Mouse (Mus musculus): ENCODE measurements around the gene Mok. TPM values are rescaled to one million over a fixed set of nuclear protein-coding genes. Genes with fewer than 3 reads are reported as not detected.

Mok gene
- polyA plus RNA-seq, 1 experiment from 2014 or later: 11.4 TPM

- H3K27me3 ChIP-seq: no peaks in the 10 kb centered on the region
- H3K9ac ChIP-seq: no peak overlapping the region
- H3K9me3 ChIP-seq: no peaks in the 10 kb centered on the region
- 71% methylated on average over 5 of the region's 5 CpGs for WGBS
- no peaks in the 10 kb centered on the region for H3K4me1 ChIP-seq
- ATAC-seq (ENCODE audit: low FRiP score): no peak
- no peak overlapping the region for H3K4me2 ChIP-seq
- H3K4me3 ChIP-seq (replicated peaks): no peak overlapping the region
- peaks cover 16% of the 10 kb centered on the region for H3K36me3 ChIP-seq (replicated peaks)
- no peak overlapping the region for H3K27ac ChIP-seq
These were observed 64.9 kb downstream of the Mok start for GRCm38 (mm10) chr12:110775628-110776426.

GRCm38 (mm10) chr12:110771961-110772360, 68.8 kb downstream of the Mok start:
- Histone ChIP-seq H3K27me3 (no peaks in the 10 kb centered on the region), H3K27ac (no peak overlapping the region), H3K9ac (no peak overlapping the region), H3K4me2 (no peak overlapping the region), H3K36me3 (replicated peaks) (no peaks in the 10 kb centered on the region), H3K4me1 (0 out of 2 replicates have a peak, but pooled peaks cover 5% of the 10 kb centered on the region), H3K4me3 (replicated peaks) (no peak overlapping the region), H3K9me3 (no peaks in the 10 kb centered on the region)
- no peak for ATAC-seq (ENCODE audit: low FRiP score)
- WGBS: 98% methylated on average over 6 of the region's 6 CpGs

GRCm38 (mm10) chr12:110770479-110771247, 70.1 kb downstream of the Mok start:
- WGBS: 93% methylated on average over 10 of the region's 10 CpGs
- ATAC-seq (ENCODE audit: low FRiP score): no peak
- no peaks in the 10 kb centered on the region for H3K9me3 ChIP-seq
- no peaks in the 10 kb centered on the region for H3K36me3 ChIP-seq (replicated peaks)
- 0 out of 2 replicates have a peak, but pooled peaks cover 5% of the 10 kb centered on the region for H3K4me1 ChIP-seq
- H3K4me3 ChIP-seq (replicated peaks): no peak overlapping the region
- no peak overlapping the region for H3K9ac ChIP-seq
- H3K27me3 ChIP-seq: no peaks in the 10 kb centered on the region
- H3K4me2 ChIP-seq: no peak overlapping the region
- H3K27ac ChIP-seq: no peak overlapping the region

- Histone ChIP-seq H3K4me2 (no peak overlapping the region), H3K9ac (no peak overlapping the region), H3K4me1 (0 out of 2 replicates have a peak, but pooled peaks cover 5% of the 10 kb centered on the region), H3K36me3 (replicated peaks) (no peaks in the 10 kb centered on the region), H3K4me3 (replicated peaks) (no peak overlapping the region), H3K27me3 (no peaks in the 10 kb centered on the region), H3K9me3 (no peaks in the 10 kb centered on the region), H3K27ac (peak overlapping the region; percentile 27; the same call in 1 of the 2 replicates)
- ATAC-seq (ENCODE audit: low FRiP score): no peak
- WGBS: 80% methylated on average over 6 of the region's 6 CpGs
These were observed 71.0 kb downstream of the Mok start for GRCm38 (mm10) chr12:110769660-110770297.

GRCm38 (mm10) chr12:110768562-110768961, 72.2 kb downstream of the Mok start:
- Histone ChIP-seq H3K4me2 (no peak overlapping the region), H3K36me3 (replicated peaks) (no peaks in the 10 kb centered on the region), H3K9me3 (no peaks in the 10 kb centered on the region), H3K27me3 (no peaks in the 10 kb centered on the region), H3K4me3 (replicated peaks) (no peak overlapping the region), H3K27ac (no peak overlapping the region), H3K9ac (no peak overlapping the region), H3K4me1 (0 out of 2 replicates have a peak, but pooled peaks cover 5% of the 10 kb centered on the region)
- ATAC-seq (ENCODE audit: low FRiP score): no peak

GRCm38 (mm10) chr12:110764531-110764930, 76.2 kb downstream of the Mok start:
- no peak for ATAC-seq (ENCODE audit: low FRiP score)
- no peaks in the 10 kb centered on the region for H3K27me3 ChIP-seq
- 92% methylated on average over 5 of the region's 5 CpGs for WGBS
- no peaks in the 10 kb centered on the region for H3K36me3 ChIP-seq (replicated peaks)
- H3K4me3 ChIP-seq (replicated peaks): no peak overlapping the region
- no peak overlapping the region for H3K9ac ChIP-seq
- peaks cover 17% of the 10 kb centered on the region for H3K4me1 ChIP-seq
- no peak overlapping the region for H3K27ac ChIP-seq
- no peak overlapping the region for H3K4me2 ChIP-seq
- no peaks in the 10 kb centered on the region for H3K9me3 ChIP-seq

- ATAC-seq (ENCODE audit: low FRiP score): no peak
- H3K27me3 ChIP-seq: no peaks in the 10 kb centered on the region
- H3K4me1 ChIP-seq: peaks cover 12% of the 10 kb centered on the region
- H3K4me3 ChIP-seq (replicated peaks): no peak overlapping the region
- H3K36me3 ChIP-seq (replicated peaks): no peaks in the 10 kb centered on the region
- WGBS: 72% methylated on average over 2 of the region's 2 CpGs
- H3K9me3 ChIP-seq: no peaks in the 10 kb centered on the region
- H3K27ac ChIP-seq: no peak overlapping the region
- no peak overlapping the region for H3K9ac ChIP-seq
- H3K4me2 ChIP-seq: no peak overlapping the region
These were observed 78.4 kb downstream of the Mok start for GRCm38 (mm10) chr12:110762321-110762720.

GRCm38 (mm10) chr12:110758932-110759331, 81.8 kb downstream of the Mok start:
- Histone ChIP-seq H3K9ac (no peak overlapping the region), H3K9me3 (no peaks in the 10 kb centered on the region), H3K27me3 (no peaks in the 10 kb centered on the region), H3K36me3 (replicated peaks) (peaks cover 14% of the 10 kb centered on the region), H3K4me1 (peaks cover 12% of the 10 kb centered on the region), H3K27ac (no peak overlapping the region), H3K4me2 (no peak overlapping the region), H3K4me3 (replicated peaks) (no peak overlapping the region)
- WGBS: 98% methylated on average over 7 of the region's 8 CpGs
- ATAC-seq (ENCODE audit: low FRiP score): no peak

Other genes starting within 250 kb of the Mok start
- 97.5 and 98.8 TPM in 2 replicates for gene Dync1h1, start 239.5 kb downstream of the Mok start, polyA plus RNA-seq (2016; fragmentation: Nextera tagmentation; extraction: Ambion mirVana)
- not detected in 2 replicates for gene 1700001K19Rik, start 158.3 kb downstream of the Mok start, polyA plus RNA-seq (2016; fragmentation: Nextera tagmentation; extraction: Ambion mirVana)
- gene Hsp90aa1, start 138.2 kb downstream of the Mok start, polyA plus RNA-seq (2016; fragmentation: Nextera tagmentation; extraction: Ambion mirVana): 1,281 and 1,312 TPM in 2 replicates
- gene Wdr20, start 103.0 kb downstream of the Mok start, polyA plus RNA-seq (2016; fragmentation: Nextera tagmentation; extraction: Ambion mirVana): 28.2 and 33.5 TPM in 2 replicates
- 4.8 and 5.0 TPM in 2 replicates for gene Zfp839, start 9.3 kb upstream of the Mok start, polyA plus RNA-seq (2016; fragmentation: Nextera tagmentation; extraction: Ambion mirVana)
- 67.3 and 77.2 TPM in 2 replicates for gene Cinp, start 48.2 kb upstream of the Mok start, polyA plus RNA-seq (2016; fragmentation: Nextera tagmentation; extraction: Ambion mirVana)
- gene Tecpr2, start 48.3 kb upstream of the Mok start, polyA plus RNA-seq (2016; fragmentation: Nextera tagmentation; extraction: Ambion mirVana): 8.3 and 8.8 TPM in 2 replicates
- gene Ankrd9, start 138.1 kb upstream of the Mok start, polyA plus RNA-seq (2016; fragmentation: Nextera tagmentation; extraction: Ambion mirVana): 15.0 and 15.5 TPM in 2 replicates
- 10.1 and 10.7 TPM in 2 replicates for gene Rcor1, start 198.4 kb upstream of the Mok start, polyA plus RNA-seq (2016; fragmentation: Nextera tagmentation; extraction: Ambion mirVana)